Mouse (Mus musculus) G1E (cell line): ENCODE data around the gene Paqr5.

Experiments
- CTCF ChIP-seq: IDR thresholded peaks from 2 replicates; pipeline ENCODE4 v1.5.1; 2012; ENCODE audit warnings: low read depth, low read length, inconsistent platforms, mixed read lengths
- POLR2AphosphoS5 ChIP-seq: IDR thresholded peaks from 2 replicates; pipeline ENCODE4 v1.6.1; 2012; ENCODE audit warnings: low read depth, low read length, inconsistent platforms; ENCODE audit not compliant: insufficient replicate concordance

DNA sequence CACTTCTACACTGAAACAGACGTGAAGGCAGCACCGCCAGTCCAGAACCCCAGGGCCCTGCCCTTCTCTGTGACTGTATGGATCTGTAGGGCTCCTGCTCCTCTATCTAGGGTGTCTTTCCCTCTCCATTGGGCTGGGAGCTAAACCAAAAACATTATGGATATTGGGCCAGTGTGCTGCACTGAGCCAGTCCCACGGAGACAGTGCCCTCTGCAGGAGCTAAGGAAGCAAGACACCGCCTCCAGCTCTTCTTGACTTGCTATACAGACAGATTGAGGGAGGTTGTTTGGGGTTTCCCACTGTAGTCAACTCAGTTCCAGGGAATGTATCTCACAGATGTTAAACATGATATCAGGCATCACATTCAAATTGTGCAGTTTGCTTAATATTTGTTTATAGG is 24.1 kb upstream of the Paqr5 start:
- TF ChIP-seq CTCF (no peak), POLR2AphosphoS5 (no peak)
